Mouse (Mus musculus): ENCODE measurements around the gene Bcl7b.

Gene Bcl7b

GRCm38 (mm10) chr5:135168063-135169062, at the start of gene Bcl7b:
Gene Bcl7b, plus strand, starts transcription at chr5:135168283.
- peak; percentile 99 for DNase-seq (ENCODE audit: low read depth)

- peak; percentile 78 for DNase-seq (ENCODE audit: low read depth)
Measured at GRCm38 (mm10) chr5:135118589-135119081, 49.4 kb upstream of the Bcl7b start.

GRCm38 (mm10) chr5:135120753-135121152, 47.3 kb upstream of the Bcl7b start:
- peak; percentile 42 for DNase-seq (ENCODE audit: low read depth)

GRCm38 (mm10) chr5:135126121-135126520, 42.0 kb upstream of the Bcl7b start:
- no peak for DNase-seq (ENCODE audit: low read depth)

DNA sequence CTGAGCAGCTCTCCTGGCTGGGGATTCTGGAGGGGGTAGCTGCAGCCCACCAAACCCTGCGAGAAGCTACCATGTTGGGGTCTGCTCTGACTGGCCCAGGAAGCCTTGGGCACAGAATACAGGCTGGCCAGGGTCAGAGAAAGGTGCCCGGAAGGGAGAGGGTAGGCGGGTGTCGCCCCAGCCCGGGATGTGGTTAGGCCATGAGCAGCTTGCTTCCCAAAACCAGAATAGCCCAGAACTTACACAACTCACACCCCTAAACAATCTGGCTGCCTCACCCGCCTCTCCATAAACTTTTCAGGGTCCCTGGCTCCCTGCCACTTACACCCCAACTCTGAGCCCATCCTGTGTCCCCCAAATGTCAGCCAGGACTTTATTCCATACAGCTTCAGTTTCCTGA, 40.4 kb upstream of the Bcl7b start:
- DNase-seq (ENCODE audit: low read depth): no peak

- no peak for DNase-seq (ENCODE audit: low read depth)
Measured at GRCm38 (mm10) chr5:135129747-135130146, 38.3 kb upstream of the Bcl7b start.

DNA sequence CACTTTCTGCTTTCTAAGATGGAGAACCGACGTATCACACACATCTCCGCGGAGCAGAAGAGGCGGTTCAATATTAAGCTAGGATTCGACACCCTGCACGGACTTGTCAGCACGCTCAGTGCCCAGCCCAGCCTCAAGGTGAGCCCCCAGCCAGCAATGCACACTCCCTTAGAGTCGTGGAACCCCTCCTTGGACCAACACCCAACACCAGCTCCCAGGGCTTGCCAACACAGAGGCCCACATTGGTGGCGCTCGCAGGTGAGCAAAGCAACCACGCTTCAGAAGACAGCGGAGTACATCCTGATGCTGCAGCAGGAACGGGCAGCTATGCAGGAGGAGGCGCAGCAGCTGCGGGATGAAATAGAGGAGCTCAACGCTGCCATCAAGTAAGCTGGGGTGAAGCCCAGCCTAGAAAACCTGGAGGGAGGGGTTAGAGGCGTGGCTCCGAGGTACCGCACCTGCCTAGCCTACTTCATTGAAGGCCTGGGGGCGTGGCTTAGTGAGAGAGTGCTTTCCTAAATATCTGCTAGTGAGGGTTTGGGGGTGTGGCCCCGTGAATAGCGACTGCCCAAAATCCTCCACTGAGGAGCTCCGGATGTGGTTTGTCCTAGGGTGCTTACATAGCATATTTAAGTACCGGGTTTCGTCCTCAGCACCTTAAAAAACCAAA, 34.2 kb upstream of the Bcl7b start:
- no peak for DNase-seq (ENCODE audit: low read depth)

GRCm38 (mm10) chr5:135134534-135134933, 33.5 kb upstream of the Bcl7b start:
- DNase-seq (ENCODE audit: low read depth): no peak

DNA sequence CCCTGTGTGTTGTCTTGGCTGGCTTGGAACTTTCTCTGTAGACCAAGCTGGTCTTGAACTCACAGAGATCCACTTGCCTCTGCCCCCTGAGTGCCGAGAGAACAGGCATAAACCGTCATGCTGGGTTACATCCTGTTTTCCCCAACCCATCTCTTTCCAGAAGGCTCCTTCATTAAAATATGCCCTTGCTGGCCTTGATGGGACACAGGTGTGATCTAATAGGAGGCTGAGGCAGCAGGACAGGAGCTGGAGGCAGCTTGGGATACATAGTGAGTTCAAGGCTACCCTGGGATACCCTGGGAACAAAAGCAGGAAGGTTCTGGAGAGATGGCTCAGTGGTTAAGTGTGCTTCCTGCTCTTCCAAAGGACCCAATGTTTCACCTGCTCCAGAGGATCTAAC, 28.2 kb upstream of the Bcl7b start:
- DNase-seq (ENCODE audit: low read depth): no peak

DNA sequence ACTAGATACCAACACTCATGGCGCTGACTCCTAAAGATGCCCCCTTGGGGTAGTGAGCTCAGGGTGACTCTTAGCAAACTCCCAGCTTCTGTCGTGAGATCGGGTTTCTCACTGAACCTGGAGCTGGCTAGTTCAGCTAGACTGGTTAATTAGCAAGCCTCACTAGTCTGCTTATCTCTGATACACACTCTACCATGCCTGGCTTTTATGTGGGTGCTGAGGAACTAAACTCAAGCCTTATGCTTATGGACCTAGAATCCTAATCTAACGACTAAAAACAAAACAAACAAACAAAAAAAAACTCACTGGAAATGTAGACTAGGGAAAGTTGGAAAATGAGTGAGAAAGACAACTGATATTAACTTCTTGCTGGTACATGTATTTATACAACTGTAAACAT, 23.6 kb upstream of the Bcl7b start:
- DNase-seq (ENCODE audit: low read depth): no peak

GRCm38 (mm10) chr5:135145532-135145931, 22.6 kb upstream of the Bcl7b start:
- DNase-seq (ENCODE audit: low read depth): peak; percentile 36

GRCm38 (mm10) chr5:135145955-135146354, 22.1 kb upstream of the Bcl7b start:
- peak; percentile 39 for DNase-seq (ENCODE audit: low read depth)

DNA sequence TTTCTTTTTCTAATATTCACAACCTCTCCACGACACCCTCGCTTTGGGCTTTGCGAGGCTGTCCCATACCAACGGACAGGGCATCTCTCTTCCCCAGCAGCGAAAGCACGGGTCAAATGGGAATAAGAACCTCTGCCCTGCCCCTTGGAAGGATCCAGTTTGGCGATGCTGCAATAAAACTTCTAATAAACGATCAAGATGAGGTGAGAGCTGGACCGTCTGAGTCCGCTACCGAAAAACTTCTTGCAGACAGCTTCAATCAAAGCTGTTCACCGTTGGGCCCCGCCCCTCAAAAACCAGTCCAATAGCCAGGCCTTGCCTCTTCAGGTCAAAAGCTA, 19.4 kb upstream of the Bcl7b start:
- DNase-seq (ENCODE audit: low read depth): no peak

DNA sequence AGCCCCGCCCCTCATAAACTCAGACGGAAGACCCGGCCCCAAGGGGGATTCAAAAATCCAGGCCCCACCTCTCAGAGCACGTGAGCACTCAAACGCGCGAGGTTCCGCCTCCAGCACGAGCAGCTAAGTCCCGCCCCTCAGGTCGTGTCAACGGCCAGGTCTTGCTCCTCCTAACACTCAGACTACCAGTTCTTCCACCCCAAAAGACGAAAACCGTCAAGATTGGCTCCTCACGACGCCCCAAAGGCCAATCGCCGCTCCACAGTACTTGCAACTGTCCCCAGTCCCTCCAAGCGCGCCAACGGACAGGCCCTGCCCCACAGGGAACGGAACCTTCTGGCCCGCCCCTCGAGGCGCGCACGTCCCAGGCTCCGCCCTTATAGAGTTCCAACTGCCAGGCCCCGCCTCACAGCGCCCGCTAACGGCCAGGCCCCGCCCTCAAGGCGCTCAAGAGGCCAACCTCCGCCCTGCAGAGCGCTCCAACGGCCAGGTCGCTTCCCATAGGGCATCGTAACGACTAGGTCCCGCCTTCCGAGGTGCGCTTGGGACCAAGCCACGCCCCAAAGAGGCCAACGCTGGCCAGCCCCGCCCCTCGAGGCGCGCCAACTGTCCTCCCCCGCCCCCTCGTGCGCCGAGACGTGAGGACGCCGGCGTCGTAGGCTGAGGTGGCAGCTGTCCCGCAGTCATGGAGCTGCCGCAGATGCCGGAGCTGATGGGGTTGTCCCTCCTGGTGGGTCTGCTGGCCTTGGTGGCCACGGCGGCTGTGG, 18.8 kb upstream of the Bcl7b start, which contains the start of gene Tbl2:
Gene Tbl2 (plus strand): TSS at position 605 of the 767 bp plus-strand sequence.
- DNase-seq (ENCODE audit: low read depth): peak; percentile 100

- no peak for DNase-seq (ENCODE audit: low read depth)
Measured at GRCm38 (mm10) chr5:135149820-135150178, 18.3 kb upstream of the Bcl7b start.

DNA sequence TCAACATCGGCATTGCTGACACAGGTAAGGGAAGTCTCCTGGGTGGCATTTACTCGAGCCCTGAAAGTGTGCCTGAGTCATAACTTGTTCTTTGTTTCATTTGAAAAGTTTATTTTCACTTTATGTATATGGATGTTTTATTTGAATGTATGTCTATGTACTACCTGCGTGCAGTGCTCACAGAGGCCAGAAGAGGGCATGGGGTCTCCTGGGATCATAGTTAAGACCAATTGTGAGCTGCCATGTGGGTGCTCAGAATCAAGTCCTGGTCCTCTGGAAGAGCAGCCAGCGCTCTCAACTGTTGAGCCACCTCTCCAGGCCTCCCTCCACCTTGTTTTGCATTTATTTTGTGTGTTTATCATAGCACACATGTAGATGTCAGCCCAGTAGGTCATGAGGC, 11.6 kb upstream of the Bcl7b start:
- DNase-seq (ENCODE audit: low read depth): no peak

DNA sequence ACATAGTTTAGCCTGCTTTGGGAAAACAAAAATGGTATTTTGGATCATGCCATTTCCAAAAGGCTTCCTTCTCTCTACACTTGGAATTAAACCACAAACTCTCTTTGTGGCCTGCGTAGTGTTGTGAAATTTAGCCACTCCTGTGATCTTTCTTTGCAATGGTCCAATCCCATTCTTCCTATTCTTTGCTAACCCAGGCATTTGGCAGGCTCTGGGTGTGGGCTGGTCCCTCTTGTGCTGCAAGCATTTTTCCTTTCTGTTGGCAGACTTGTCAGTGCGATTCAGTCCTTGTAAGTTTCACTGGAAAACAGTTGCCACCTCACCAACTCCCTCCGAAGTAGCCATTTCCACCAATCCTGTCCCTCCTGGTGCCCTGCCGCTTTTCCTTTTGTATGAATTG, 6.9 kb upstream of the Bcl7b start:
- DNase-seq (ENCODE audit: low read depth): no peak

GRCm38 (mm10) chr5:135161650-135162049, 6.4 kb upstream of the Bcl7b start:
- no peak for DNase-seq (ENCODE audit: low read depth)

DNA sequence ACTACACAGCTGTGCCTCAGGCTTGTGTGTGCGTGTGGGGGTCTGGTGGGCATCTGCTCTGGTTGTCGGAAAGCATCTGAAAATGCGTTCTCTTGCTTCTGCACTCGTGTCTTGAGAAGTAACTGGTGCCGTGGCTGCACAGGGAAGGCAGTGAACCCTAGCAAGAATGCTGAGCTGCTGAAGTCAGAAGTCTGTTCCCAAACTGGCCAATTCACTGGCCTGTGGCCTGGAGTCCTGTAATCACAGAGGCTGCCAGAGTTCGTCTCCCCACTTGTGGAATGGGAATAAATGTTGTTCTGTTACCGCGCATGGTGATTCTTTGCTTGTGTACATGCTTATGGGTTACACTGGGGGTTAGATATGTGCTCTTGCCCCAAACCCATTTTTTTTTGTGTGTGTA, 5.7 kb upstream of the Bcl7b start:
- DNase-seq (ENCODE audit: low read depth): no peak

- DNase-seq (ENCODE audit: low read depth): no peak
Measured at GRCm38 (mm10) chr5:135162821-135163220, 5.3 kb upstream of the Bcl7b start.

- peak; percentile 40 for DNase-seq (ENCODE audit: low read depth)
Measured at GRCm38 (mm10) chr5:135166909-135167308, 1.2 kb upstream of the Bcl7b start.

- no peak for DNase-seq (ENCODE audit: low read depth)
Measured at GRCm38 (mm10) chr5:135167469-135167868, 614 bp upstream of the Bcl7b start.

All from 416B (cell line).